In the genomic region with DNA sequence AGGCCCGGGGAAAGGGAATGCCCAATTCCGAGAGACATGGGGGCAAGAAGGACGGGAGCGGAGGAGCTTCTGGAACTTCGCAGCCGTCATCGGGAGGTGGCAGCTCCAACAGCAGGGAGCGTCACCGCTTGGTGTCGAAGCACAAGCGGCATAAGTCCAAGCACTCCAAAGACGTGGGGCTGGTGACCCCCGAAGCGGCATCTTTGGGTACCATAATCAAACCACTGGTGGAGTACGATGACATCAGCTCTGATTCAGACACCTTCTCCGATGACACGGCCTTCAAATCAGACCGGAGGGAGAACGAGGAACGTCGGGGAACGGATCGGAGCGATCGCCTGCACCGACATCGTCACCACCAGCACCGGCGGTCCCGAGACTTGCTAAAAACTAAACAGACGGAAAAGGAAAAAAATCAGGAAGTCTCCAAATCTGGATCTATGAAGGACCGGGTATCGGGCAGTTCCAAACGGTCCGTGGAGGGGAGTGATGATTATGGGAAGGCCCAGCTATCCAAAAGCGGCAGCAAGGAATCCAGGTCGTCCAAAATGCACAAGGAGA, we compare ENCODE assay signal across 8 mouse cellular contexts. TPM values are rescaled to one million over a fixed set of nuclear protein-coding genes. Genes with fewer than 3 reads are reported as not detected.
DNase-seq lines count a peak whose midpoint lies in the region; ATAC-seq and TF ChIP-seq lines count a peak whose summit lies in the region.

No protein-coding gene starts in this region.

- H3K36me3 ChIP-seq in kidney, adult 2 months (ENCODE audit: control insufficient read depth, insufficient read depth, low read length), result no peaks in the 10 kb centered on the region; the same call in 1 of the 2 replicates
- peaks cover 4% of the 10 kb centered on the region; the same call in 1 of the 2 replicates for H3K36me3 ChIP-seq in ES-E14 (ENCODE audit: control insufficient read depth, insufficient read depth, low read length, poor library complexity, severe bottlenecking)
- peaks cover 25% of the 10 kb centered on the region for H3K36me3 ChIP-seq in embryonic facial prominence, embryonic 10.5 days (replicated peaks)
- H3K36me3 ChIP-seq in hindbrain, embryonic 11.5 days (ENCODE audit: control insufficient read depth, insufficient read depth, low read length), result no peaks in the 10 kb centered on the region
- peaks cover 12% of the 10 kb centered on the region; the same call in 1 of the 2 replicates for H3K36me3 ChIP-seq in limb, embryonic 14.5 days (ENCODE audit: control insufficient read depth, insufficient read depth, low read length)
- H3K36me3 ChIP-seq in neural tube, embryonic 15.5 days, result no peaks in the 10 kb centered on the region

- H3K27me3 ChIP-seq in kidney, adult 2 months (replicated peaks; ENCODE audit: control insufficient read depth, insufficient read depth, low read length), result no peaks in the 10 kb centered on the region
- no peaks in the 10 kb centered on the region for H3K27me3 ChIP-seq in embryonic facial prominence, embryonic 10.5 days (replicated peaks; ENCODE audit: low read depth, poor library complexity, severe bottlenecking)
- H3K27me3 ChIP-seq in hindbrain, embryonic 11.5 days (ENCODE audit: control insufficient read depth, insufficient read depth, low read length), result no peaks in the 10 kb centered on the region
- no peaks in the 10 kb centered on the region for H3K27me3 ChIP-seq in limb, embryonic 14.5 days (ENCODE audit: control insufficient read depth, insufficient read depth, low read length)
- no peaks in the 10 kb centered on the region for H3K27me3 ChIP-seq in neural tube, embryonic 15.5 days (replicated peaks)

- DNase-seq in kidney, adult 2 months, result no peak
- no peak for DNase-seq in kidney, postnatal 25 days
- no peak for DNase-seq in ES-E14 (ENCODE audit: low read depth, low spot score)
- DNase-seq in embryonic facial prominence, embryonic 10.5 days (ENCODE audit: low spot score), result no peak
- DNase-seq in hindbrain, embryonic 11.5 days (ENCODE audit: low spot score), result peak; percentile 69
- DNase-seq in limb, embryonic 14.5 days (ENCODE audit: low spot score), result no peak
- DNase-seq in thymus, postnatal 36 days, result no peak

- no peak for TF ChIP-seq CTCF in kidney, adult 2 months (conservative IDR thresholded peaks at IDR 0.05; ENCODE audit: insufficient read depth, insufficient read length, low read depth, low read length)

- no peaks in the 10 kb centered on the region for H3K9me3 ChIP-seq in ES-E14 (ENCODE audit: control insufficient read depth, insufficient read depth, low read depth, low read length)
- no peaks in the 10 kb centered on the region for H3K9me3 ChIP-seq in embryonic facial prominence, embryonic 10.5 days
- H3K9me3 ChIP-seq in hindbrain, embryonic 11.5 days (ENCODE audit: control insufficient read depth, low read length), result no peaks in the 10 kb centered on the region
- H3K9me3 ChIP-seq in limb, embryonic 14.5 days (ENCODE audit: control insufficient read depth, low read length), result no peaks in the 10 kb centered on the region
- H3K9me3 ChIP-seq in neural tube, embryonic 15.5 days (replicated peaks), result no peaks in the 10 kb centered on the region

- peak overlapping the region; percentile 97 for H3K9ac ChIP-seq in ES-E14 (ENCODE audit: insufficient read depth, low read depth, low read length, poor library complexity, severe bottlenecking)
- peak overlapping the region; percentile 99 for H3K9ac ChIP-seq in hindbrain, embryonic 11.5 days (ENCODE audit: low read depth, low read length)
- H3K9ac ChIP-seq in limb, embryonic 14.5 days (ENCODE audit: low read depth, low read length, severe bottlenecking), result peak overlapping the region; percentile 100
- peak overlapping the region; percentile 98 for H3K9ac ChIP-seq in neural tube, embryonic 15.5 days (replicated peaks)

- H3K4me2 ChIP-seq in hindbrain, embryonic 11.5 days (replicated peaks; ENCODE audit: low read depth, low read length), result peak overlapping the region; percentile 89
- peak overlapping the region; percentile 90 for H3K4me2 ChIP-seq in limb, embryonic 14.5 days (replicated peaks; ENCODE audit: low read depth, low read length, severe bottlenecking)
- peak overlapping the region; percentile 98 for H3K4me2 ChIP-seq in neural tube, embryonic 15.5 days

- peaks cover 3% of the 10 kb centered on the region; the same call in 1 of the 2 replicates for H3K4me1 ChIP-seq in kidney, adult 2 months (ENCODE audit: control insufficient read depth, insufficient read depth, low read length)
- peaks cover 0 to 11% of the 10 kb centered on the region in 2 experiments; a peak in 3 of 4 replicates for H3K4me1 ChIP-seq in ES-E14 (ENCODE audit: control insufficient read depth in 2 of 2, insufficient read depth in 2 of 2, low read length in 2 of 2, poor library complexity in 1 of 2)
- peaks cover 24% of the 10 kb centered on the region for H3K4me1 ChIP-seq in embryonic facial prominence, embryonic 10.5 days
- no peaks in the 10 kb centered on the region for H3K4me1 ChIP-seq in hindbrain, embryonic 11.5 days (replicated peaks; ENCODE audit: control insufficient read depth, insufficient read depth, low read length)
- peaks cover 5% of the 10 kb centered on the region; the same call in 1 of the 2 replicates for H3K4me1 ChIP-seq in limb, embryonic 14.5 days (ENCODE audit: control insufficient read depth, insufficient read depth, low read length)
- peaks cover 36% of the 10 kb centered on the region for H3K4me1 ChIP-seq in neural tube, embryonic 15.5 days

- WGBS in kidney, adult 2 months, result under 1% methylated on average over 37 of the region's 37 CpGs
- under 1% methylated on average over 37 of the region's 37 CpGs for WGBS in embryonic facial prominence, embryonic 10.5 days
- WGBS in hindbrain, embryonic 11.5 days, result under 1% methylated on average over 37 of the region's 37 CpGs
- WGBS in limb, embryonic 14.5 days, result under 1% methylated on average over 36 of the region's 37 CpGs
- WGBS in neural tube, embryonic 15.5 days, result under 1% methylated on average over 37 of the region's 37 CpGs

- no peak for TF ChIP-seq POLR2A in kidney, adult 2 months (IDR thresholded peaks at IDR 0.05; ENCODE audit: low read depth, low read length)
- no peak for TF ChIP-seq POLR2A in limb, embryonic 14.5 days (IDR thresholded peaks at IDR 0.05; ENCODE audit: borderline replicate concordance, extremely low read depth, insufficient read depth, insufficient read length)

- peak overlapping the region; percentile 95 for H3K27ac ChIP-seq in kidney, adult 2 months (ENCODE audit: insufficient read depth, low read depth, low read length)
- no peak overlapping the region for H3K27ac ChIP-seq in ES-E14 (ENCODE audit: insufficient read depth, low read depth, low read length, poor library complexity, severe bottlenecking)
- H3K27ac ChIP-seq in embryonic facial prominence, embryonic 10.5 days (replicated peaks), result peak overlapping the region; percentile 100
- H3K27ac ChIP-seq in hindbrain, embryonic 11.5 days (ENCODE audit: low read depth, low read length), result peak overlapping the region; percentile 99
- H3K27ac ChIP-seq in limb, embryonic 14.5 days (replicated peaks; ENCODE audit: low read depth, low read length), result peak overlapping the region; percentile 100
- H3K27ac ChIP-seq in neural tube, embryonic 15.5 days (replicated peaks), result peak overlapping the region; percentile 100

- peak overlapping the region; percentile 100 for H3K4me3 ChIP-seq in kidney, adult 2 months (ENCODE audit: insufficient read depth, low read depth, low read length)
- H3K4me3 ChIP-seq in ES-E14 (ENCODE audit: insufficient read depth in 1 of 2, low read depth in 1 of 2, low read length in 2 of 2, poor library complexity in 1 of 2, severe bottlenecking in 1 of 2), result peak overlapping the region; percentile 47 to 86
- peak overlapping the region; percentile 98 for H3K4me3 ChIP-seq in embryonic facial prominence, embryonic 10.5 days
- peak overlapping the region; percentile 97 for H3K4me3 ChIP-seq in hindbrain, embryonic 11.5 days (ENCODE audit: low read depth, low read length)
- H3K4me3 ChIP-seq in limb, embryonic 14.5 days (replicated peaks; ENCODE audit: low read length), result peak overlapping the region; percentile 96
- peak overlapping the region; percentile 100 for H3K4me3 ChIP-seq in neural tube, embryonic 15.5 days (replicated peaks)

- peak; percentile 58 for ATAC-seq in hindbrain, embryonic 11.5 days (ENCODE audit: low FRiP score)
- ATAC-seq in limb, embryonic 14.5 days (ENCODE audit: low FRiP score, low read depth), result no peak; the same call in 1 of the 2 replicates
- peak; percentile 45 for ATAC-seq in neural tube, embryonic 15.5 days (ENCODE audit: low FRiP score)

- in situ Hi-C loops in ES-E14 (cut with MboI; ENCODE audit: low sequenced_read_pairs in 2 of 2, unreplicated experiment in 2 of 2), result no loop called here

TF ChIP-seq in ES-E14, 5 proteins besides CTCF, POLR2A, EP300 and RAD21 (continues in another document):
- TF ChIP-seq CHD2 (IDR thresholded peaks at IDR 0.05; ENCODE audit: low read depth, low read length), result no peak

RNA-seq across cellular contexts. Expression of a gene that starts 0.6 kb away (rescaled TPM):
- polyA plus RNA-seq in kidney, adult 2 months (2012; rRNA removed), result 11.4 and 12.0 TPM in 2 replicates
- 63.3 and 68.8 TPM in 2 replicates for total RNA-seq in ES-E14 (2012; rRNA removed)
- polyA plus RNA-seq in embryonic facial prominence, embryonic 10.5 days (2016; fragmentation: Nextera tagmentation; extraction: Ambion mirVana), result 12.7 and 13.0 TPM in 2 replicates
- polyA plus RNA-seq in hindbrain, embryonic 11.5 days (2014; fragmentation: Nextera tagmentation; extraction: Ambion mirVana), result 12.0 and 16.5 TPM in 2 replicates
- 25.7 and 27.0 TPM in 2 replicates for polyA plus RNA-seq in limb, embryonic 14.5 days (2012; rRNA removed)
- polyA plus RNA-seq in limb, embryonic 14.5 days (2014; fragmentation: Nextera tagmentation; extraction: Ambion mirVana), result 13.6 and 14.5 TPM in 2 replicates
- 7.1 and 7.2 TPM in 2 replicates for polyA plus RNA-seq in neural tube, embryonic 15.5 days (2015; fragmentation: Nextera tagmentation; extraction: Ambion mirVana)

RNA-seq across cellular contexts. Expression of a gene that starts 10.3 kb away (rescaled TPM):
- polyA plus RNA-seq in kidney, adult 2 months (2012; rRNA removed), result 11.8 and 13.0 TPM in 2 replicates
- total RNA-seq in ES-E14 (2012; rRNA removed), result 23.5 and 27.9 TPM in 2 replicates
- 83.3 and 85.4 TPM in 2 replicates for polyA plus RNA-seq in embryonic facial prominence, embryonic 10.5 days (2016; fragmentation: Nextera tagmentation; extraction: Ambion mirVana)
- polyA plus RNA-seq in hindbrain, embryonic 11.5 days (2014; fragmentation: Nextera tagmentation; extraction: Ambion mirVana), result 81.8 and 82.8 TPM in 2 replicates
- 27.9 and 28.5 TPM in 2 replicates for polyA plus RNA-seq in limb, embryonic 14.5 days (2012; rRNA removed)
- polyA plus RNA-seq in limb, embryonic 14.5 days (2014; fragmentation: Nextera tagmentation; extraction: Ambion mirVana), result 51.3 and 59.4 TPM in 2 replicates
- polyA plus RNA-seq in neural tube, embryonic 15.5 days (2015; fragmentation: Nextera tagmentation; extraction: Ambion mirVana), result 51.3 and 54.1 TPM in 2 replicates

RNA-seq across cellular contexts. Expression of a gene that starts 53.2 kb away (rescaled TPM):
- polyA plus RNA-seq in kidney, adult 2 months (2012; rRNA removed), result 15.3 and 17.4 TPM in 2 replicates
- 9.7 and 15.0 TPM in 2 replicates for total RNA-seq in ES-E14 (2012; rRNA removed)
- 23.0 and 26.7 TPM in 2 replicates for polyA plus RNA-seq in embryonic facial prominence, embryonic 10.5 days (2016; fragmentation: Nextera tagmentation; extraction: Ambion mirVana)
- 22.3 and 29.6 TPM in 2 replicates for polyA plus RNA-seq in hindbrain, embryonic 11.5 days (2014; fragmentation: Nextera tagmentation; extraction: Ambion mirVana)
- polyA plus RNA-seq in limb, embryonic 14.5 days (2012; rRNA removed), result 18.4 and 22.5 TPM in 2 replicates
- 17.8 and 18.4 TPM in 2 replicates for polyA plus RNA-seq in limb, embryonic 14.5 days (2014; fragmentation: Nextera tagmentation; extraction: Ambion mirVana)
- 21.1 and 23.0 TPM in 2 replicates for polyA plus RNA-seq in neural tube, embryonic 15.5 days (2015; fragmentation: Nextera tagmentation; extraction: Ambion mirVana)
